Mouse (Mus musculus): ENCODE results near the gene Pex26.

Gene Pex26

DNA sequence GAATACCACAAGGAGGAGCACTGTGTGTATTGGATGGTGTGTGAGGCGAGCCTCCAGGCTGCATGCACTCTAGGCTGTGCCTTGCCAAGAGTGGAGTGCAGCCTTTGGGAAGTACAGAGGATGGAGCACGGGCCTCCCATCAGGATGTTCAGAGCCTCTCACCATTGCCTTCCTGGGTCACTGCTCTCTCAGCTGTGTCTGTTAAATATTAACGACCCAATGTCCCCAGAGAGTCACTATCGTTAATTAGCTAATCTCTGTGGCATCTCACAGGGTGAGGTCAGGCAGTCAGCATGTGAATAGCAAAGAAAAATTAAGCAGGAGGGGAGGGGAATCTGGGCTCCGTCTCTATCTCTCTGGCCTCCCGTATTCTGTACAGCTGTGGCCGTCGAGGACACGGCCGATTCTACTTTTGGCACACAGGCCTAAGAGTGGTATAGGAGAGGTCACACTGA is 17.3 kb upstream of the Pex26 start:
- peak; percentile 36 for DNase-seq (ENCODE audit: low spot score)

DNA sequence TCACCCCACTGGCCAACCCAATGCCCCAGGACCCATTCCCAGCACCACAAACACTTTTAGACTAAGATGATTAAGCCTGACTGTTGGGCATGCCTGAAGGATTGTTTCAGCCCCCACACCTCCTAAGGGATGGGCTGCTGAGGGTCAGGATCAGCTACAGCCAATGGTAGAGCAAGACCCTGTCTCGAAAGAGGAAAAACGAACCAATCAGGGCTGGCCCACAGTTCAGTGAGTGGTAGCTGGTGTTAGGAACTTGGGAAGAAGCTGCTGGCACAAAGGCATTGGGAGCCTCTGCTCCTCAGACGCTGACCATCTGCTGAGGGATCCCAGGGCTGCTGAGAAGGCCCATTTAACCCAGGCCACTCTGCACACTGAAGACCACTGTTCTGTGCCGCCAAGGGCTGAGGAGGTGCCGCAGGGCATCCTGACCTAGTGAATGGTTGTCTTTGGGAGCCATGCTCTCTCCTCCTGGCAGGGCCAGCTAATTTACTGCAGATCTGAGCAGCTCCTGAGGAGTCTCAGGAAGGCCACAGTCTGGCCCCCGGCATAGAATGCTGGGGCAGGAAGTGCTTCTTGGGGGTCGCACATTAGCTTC is 16.0 kb upstream of the Pex26 start:
- peak; percentile 41 for DNase-seq (ENCODE audit: low spot score)

DNA sequence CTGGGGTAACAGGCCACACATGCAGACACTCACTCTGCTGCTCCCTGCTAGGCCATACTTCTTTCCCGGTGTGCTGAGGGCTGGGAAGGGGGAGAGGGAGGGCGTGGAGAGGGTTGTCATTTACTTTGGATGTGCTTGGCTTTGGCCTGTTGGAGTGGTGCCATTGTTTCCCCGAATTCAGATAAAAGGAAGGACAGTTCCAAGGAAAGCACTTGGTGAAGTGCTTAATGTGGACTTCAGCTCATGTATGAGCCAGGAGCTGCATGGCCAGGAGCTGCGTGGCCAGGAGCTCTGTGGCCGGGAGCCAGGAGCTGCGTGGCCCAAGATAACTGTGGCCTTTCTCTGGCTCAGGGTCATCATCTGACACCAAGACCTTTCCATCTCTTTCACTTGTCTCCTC is 12.4 kb upstream of the Pex26 start:
- no peak for DNase-seq (ENCODE audit: low spot score)

DNA sequence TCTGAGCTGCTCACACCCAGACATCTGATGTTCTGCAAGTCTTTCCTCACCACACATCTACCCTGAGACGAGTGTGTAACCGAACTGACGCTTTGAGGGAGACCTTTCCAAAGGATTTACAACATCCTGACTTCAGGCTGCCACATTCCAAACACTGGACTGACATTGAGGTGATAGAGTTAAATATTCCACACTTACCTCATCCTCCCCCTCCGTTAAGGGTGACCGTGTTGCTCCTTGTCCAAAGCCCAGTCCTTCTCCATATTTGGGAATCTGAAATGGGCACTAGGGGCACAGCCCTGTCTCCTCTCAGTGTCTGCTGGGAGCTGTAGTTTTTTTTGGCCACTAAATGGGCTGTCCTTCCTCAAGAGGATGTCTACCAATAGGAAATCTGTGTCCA is 10.0 kb upstream of the Pex26 start:
- no peak for DNase-seq (ENCODE audit: low spot score)

DNA sequence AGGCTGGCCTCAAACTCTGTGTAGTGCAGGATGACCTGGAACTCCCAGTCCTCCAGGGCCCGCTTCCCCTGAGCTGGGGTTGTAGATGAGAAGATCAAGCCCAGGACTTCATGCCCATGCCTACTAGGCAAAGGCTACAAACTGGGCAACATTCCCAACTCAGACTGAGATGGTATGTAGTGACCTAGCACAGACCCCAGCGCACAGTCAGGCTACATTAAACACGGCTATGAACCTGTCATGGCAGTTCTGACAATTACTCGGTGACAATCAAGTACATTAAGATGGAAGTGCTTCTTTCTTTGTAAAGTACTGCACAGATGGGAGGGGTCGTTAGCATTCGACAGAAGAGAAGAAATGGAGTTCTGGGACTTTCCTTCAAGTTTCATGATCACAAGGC is 8.7 kb upstream of the Pex26 start:
- no peak for DNase-seq (ENCODE audit: low spot score)

DNA sequence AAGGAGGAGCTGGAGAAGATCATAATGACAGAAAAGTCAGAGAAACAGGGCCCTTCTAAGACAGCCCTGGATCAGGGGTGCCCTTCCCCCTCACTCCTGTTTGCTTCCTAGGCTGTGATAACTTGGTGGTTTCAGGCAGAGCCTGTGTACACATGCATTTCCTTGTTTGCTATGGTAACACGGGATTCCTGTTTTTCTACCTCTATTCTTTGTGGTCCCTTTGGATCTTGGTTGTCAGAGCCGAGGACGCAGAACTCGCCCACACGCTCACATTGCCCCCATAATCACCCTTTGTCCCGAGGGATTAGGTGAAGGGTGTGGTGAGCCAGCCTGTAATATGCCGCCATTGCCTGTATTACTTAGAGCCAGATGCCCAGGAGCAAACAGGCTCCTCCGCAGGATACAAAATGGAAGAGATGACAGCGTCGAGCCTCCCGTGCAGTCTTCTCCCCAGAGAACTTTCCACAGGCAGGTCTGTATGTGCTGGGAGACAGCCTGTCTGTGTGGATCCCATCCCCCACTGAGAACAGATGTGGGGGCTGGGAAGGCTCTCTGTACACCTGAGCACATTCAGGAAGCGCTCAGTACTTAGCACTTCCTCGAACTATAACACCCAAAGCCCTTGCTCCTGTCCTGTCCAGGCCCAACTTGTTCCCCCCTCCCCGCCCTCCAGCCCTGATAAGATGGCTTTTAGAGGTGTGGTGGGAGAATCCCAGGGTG is 7.3 kb upstream of the Pex26 start:
- peak; percentile 20 for DNase-seq (ENCODE audit: low spot score)

DNA sequence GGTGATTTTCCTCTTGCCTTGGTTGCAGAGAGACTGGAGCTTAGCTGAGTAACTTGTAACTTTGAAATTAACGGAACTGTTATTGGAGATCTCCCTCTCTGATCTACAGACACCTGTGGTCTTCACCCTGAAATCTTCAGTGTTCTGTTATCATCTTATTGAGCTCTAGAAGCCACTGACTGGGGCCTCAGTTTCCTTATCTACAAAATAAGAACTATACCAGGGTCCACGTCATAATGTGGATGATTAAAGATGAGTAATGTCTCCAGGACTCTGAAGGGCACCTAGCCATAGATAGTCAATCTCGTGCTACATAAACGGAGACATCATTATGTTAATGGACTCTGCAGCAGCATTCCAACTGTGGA is 6.8 kb upstream of the Pex26 start:
- DNase-seq (ENCODE audit: low spot score): no peak

DNA sequence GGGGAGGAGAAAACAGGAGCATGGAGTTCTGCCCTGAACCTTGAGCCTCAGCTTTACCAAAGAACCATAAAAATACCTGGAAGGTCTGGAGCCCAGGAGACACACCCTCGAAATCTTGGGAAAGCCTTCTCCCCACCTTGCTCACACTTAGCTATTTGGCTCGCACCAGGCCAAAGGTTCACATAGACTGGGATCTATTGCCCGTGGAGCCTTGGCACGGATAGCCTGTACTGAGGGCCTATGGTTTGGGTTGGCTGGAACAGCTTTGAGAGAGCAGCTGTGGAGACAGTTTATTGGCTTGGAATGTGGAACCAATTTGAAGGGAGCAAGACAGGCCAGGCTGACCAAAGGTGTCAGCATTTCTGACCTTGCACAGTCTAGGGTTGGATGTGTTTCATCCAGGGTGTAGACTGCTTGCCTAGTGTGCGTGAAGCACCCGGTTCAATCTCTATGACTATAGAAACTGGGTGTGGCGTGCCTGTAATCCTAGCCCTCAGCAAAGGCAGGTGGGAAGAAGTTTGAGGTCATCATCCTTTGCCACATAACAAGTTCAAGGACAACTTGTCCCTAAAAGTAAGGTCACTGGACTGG is 6.3 kb upstream of the Pex26 start:
- no peak for DNase-seq (ENCODE audit: low spot score)

DNA sequence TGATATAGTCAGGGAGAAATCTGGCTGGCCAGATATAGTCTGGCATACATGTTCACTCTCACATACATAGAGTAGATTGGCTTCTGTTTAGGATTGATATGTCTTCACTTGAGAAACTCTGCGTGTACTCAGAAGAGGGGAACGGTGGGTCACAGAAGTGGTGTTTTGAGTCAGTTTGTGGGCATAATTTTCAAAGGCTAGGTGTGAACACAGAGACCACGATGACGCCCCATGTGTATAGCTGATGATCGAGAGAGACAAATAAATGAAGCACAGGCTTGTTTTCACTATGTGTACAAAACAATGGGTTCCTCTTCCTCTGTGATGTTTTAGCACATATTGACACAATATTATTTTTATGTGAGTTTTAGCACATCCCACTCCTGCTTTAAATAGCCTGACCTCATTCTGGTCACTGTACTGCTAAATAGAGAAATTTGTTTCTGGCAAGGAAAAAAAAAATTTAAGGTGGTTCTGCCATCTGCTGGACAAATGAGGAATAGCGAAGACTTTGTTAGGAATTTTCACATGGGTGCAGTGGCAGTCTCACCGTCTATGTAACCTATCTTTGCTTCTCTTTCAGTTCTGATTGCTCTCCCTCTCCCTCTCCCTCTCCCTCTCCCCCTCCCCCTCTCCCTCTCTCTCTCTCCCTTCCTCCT is 4.6 kb upstream of the Pex26 start:
- peak; percentile 89 for DNase-seq (ENCODE audit: low spot score)

DNA sequence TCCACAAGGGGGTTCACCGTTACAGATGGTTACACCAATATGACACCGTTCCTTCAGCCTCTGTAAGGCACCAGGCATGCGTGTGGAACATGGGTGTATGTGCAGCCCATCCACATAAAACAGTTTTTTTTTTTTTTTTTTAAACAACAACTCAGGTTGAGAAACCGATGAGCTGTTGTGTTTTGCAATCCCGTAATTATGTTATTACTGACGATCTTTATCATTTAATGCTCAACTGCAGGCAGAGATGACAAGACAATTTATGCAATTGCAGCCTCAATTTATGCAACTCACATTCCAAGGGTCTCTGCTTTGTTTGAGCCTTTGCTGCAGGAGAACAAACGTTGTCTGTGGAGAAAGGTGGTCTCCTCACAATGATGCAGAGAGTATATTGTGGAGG is 3.6 kb upstream of the Pex26 start:
- DNase-seq (ENCODE audit: low spot score): no peak

DNA sequence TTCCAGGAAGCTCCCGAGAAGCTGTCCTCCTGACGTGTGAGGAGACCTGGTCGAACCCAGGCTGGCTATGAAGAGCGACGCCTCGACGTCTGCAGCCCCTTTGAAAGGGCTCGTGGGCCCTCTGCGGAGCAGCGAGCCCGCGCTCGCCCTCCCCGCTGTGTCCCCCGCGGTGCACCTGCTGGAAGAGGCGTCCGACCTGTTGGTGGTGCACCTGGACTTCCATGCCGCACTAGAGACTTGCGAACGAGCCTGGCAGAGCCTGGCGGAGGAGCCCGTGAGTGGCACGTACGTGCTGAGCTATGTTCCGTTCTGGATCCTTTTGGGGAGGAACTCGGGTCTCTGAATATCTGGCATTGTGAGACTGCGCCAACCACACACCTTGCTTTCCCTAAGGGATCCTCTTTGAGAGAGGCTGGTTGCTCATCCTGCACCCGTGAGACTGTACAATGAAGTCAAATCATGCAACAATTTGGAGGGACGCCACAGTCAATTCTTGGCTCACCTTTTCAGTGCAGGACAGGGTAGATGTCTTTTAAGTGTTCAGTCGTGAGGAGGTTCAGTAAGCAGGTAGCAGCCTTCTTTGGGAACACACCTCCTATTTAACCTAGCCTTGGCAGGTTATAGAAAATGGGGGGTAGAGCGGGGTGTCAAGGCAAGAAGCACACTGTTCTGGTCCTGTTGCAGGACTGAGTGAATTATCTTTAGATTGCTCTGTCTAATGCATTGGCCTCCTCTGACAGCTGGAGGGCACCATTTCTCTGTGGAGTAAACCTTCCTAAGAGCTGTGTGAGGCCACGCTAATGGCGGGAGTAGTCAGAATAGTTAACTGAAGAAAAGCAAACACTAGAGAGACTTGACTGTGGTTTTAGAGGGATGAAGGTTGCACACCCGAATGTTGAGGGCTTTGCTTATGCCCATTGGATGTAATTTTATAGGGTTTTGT is 1.0 kb downstream of the Pex26 start:
- DNase-seq (ENCODE audit: low spot score): peak; percentile 85

DNA sequence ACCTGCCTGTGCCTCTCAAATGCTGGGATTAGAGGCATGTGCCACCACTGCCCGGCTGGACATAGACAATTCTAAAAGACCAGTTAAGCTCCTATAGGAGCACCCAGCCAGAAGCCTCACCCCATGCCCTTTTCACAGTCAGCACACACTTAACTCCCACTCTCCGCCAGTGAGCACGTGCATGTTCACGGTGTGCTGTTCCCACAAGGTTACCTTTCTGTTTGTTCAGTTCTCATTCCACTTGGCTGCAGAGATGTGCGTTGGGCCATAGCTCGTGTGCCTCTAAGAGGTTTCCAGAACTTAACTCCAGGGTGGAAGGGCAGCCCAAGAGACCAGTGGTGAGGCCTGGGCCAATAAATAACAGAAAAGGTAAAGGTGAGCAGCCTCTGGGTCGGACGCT is 1.8 kb downstream of the Pex26 start:
- no peak for DNase-seq (ENCODE audit: low spot score)

DNA sequence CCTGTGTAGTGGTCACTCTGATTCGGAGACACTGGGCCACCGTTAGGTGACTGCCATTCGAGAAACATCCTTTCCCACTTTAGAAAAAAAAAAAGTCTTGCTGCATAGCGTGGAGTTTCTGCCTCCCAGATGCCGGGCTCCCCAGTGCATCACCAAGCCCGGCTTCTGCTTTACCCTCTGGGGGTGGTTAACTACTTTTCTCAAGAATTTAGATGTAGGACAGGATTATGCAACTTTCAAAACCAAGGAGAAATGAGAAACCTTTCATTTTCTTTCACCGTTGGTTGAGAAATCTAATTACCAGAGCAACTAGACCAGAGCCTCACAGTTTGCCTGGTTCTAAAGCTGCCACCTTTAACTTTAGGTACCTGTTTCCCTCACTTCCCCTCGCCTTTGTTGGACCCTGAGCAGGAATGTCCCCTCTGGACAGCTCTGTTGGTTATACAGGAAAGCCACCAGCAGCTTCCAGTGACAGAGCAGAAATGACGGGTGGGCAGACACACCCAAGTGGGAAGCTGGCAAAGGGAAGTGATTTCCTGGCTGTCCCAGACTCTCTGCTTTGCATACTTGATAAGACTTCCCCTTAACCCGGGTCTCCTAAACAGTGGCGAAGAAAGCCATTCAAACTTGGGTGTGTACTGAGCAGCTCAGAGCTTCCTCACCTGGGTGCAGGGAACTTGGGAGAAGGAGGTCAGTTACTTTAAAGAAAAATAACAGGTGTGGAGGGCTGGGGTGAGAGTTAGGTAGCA is 8.0 kb downstream of the Pex26 start:
- no peak for DNase-seq (ENCODE audit: low spot score)

DNA sequence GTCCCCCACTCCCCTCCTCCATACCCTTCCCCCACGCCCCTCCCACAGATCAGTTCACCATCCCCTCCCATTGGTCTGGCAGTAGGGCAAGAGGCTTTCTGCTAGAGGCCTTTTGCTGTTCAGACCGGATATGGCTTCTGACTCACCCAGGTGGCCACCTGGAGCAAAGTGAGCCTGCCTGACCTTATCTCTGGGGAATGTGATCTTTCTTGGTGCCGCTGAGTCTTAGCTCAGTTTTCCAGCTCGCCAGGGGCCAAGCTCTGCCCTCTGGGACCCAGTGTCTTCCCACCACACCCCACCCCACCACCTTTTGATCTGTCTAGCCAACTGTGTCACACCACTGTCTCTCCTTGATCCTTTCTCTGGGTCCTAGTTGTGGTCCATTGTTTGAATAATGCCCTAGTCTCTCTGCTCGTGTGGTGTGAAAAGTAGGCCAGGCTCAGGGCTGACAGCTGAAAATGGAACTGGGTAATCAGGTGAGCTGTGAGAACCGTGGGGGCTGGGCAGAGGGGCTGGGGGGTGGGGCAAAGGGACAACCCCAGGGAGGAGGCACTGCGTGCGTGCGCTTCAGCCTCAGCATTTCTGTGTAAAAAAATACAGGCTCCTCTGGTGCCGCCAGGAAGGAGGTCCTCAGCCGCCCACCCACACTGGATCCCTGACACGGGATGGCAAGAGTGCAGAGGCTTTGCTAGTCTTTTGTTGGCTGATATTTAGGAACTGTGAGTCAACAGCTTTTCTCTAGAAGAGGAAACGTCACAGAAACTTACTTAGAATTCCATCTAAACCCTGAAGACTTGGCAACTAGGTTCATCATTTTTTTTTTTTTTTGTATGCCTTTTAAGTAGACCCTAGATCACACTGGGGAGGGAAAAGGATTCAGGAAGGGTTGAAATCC is 10.8 kb downstream of the Pex26 start:
- no peak for DNase-seq (ENCODE audit: low spot score)

DNA sequence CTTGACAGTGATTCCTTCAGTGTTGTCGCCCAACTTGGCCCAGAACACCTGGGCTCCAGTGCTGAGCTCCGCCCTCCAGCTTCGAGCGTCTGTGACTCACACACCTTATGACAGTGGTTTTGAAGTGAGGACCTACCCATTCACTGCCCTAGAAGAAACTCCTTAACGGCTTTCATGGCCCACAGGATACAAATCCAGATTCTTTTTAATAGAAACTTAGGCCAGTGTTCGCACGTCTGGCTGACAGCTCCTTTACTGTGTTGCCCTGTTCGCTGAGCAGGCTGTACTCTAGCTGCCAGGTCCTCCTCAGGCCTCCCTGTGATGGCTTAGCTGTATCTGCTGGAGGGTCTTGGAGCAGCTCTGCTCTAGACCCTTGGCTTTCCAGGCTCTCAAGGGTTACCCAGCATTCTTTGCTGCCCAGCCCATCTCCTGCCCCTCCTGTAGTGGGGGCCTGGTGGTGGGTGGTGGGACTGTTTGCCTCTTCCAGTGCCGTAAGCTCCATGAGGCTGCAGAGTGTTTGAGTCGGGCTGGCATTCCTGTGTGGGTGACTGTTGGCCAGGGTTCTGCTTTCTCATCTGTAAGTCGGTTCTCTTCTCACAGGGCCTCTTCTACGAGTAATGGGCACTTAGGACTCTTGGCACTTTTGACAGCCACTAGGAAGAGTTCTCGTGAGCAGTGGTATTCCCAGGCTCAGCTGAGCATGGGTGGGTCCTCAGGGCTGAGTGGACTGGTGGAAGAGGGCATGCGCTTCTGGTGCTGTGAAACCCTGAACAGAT is 11.7 kb downstream of the Pex26 start:
- DNase-seq (ENCODE audit: low spot score): no peak

DNA sequence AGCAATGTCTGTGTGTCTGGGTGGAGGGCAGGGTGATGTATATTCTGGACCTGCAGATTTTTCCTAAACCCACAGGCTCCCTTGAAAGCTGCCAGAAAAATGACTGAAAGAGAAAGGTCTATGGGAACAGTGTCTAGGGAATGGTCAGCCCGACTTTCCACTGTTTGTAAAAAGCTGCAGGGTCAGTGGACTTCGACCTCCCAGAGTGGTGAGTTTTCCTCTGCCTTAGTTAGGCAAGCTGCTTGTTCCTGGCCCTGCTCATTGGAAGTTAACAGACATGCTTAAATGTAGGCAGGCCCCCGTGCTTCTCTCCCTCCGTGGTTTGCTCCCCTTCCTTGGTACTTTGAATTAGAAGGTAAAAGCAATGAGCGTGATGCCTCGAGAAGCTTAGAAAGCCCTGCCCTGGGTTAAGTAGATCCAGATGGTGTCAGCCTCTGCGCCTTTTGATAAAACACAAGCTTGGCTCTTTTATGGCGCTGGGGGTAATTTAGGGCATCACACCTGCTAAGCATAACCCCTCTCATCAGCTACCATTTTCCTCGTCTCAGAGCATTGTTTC is 14.4 kb downstream of the Pex26 start:
- peak; percentile 59 for DNase-seq (ENCODE audit: low spot score)

DNA sequence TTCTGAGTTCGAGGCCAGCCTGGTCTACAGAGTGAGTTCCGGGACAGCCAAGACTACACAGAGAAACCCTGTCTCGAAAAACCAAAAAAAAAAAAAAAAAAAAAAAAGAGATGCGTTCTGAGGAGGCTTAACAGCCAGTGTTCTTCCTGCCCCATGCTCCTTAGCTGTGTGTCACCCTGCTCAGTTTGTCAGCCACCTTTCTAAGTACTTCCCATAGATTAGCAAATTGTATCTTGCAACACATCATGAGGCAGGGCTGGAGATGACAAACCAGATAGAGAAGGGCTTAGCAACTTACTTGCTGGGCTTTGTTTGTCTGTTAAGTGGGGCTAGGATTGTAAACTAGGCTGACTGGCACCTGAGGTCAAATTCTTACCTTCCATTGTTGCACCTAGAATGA is 17.0 kb downstream of the Pex26 start:
- no peak for DNase-seq (ENCODE audit: low spot score)

DNA sequence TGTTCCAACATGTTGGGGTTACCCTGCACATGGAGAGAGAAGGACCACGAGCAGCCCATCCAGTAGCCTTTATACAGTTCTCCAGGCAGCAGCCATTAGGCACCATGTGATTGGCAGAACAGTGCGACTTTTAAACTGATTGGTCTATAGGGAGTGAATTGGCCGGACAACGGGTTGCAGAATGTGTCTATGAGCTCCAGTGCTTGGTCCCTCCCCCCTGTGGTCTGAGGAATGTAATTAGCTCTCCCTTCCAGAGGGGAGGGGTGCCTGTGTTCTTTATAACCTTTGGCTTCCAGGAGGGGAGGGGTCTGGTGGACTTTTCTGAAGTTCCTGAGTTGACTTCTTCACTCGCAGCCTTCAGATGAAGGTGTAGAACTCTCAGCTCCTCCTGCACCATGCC is 18.6 kb downstream of the Pex26 start:
- DNase-seq (ENCODE audit: low spot score): no peak

DNA sequence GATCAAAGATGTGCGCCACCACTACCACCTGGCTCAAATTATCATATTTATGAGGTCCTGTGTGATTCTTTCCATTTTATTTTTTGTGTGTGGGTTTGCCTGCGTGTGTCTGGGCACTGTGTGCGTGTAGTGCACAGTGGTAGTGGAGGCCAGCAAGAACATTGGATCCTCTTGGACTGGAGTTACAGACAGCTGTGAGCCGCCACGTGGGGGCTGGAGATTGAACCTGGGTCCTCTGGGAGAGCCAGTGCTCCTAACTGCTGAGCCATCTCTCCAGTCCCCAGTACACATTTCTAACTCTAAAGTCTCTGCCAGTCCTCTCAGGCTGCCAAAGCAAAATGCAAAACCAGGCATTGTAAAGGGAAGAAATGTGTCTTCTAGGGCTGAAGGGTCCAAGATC is 23.0 kb downstream of the Pex26 start:
- no peak for DNase-seq (ENCODE audit: low spot score)

Measured in embryo, embryonic 10.5 days (tissue).